Comparison of ENCODE assay signal across 8 mouse cellular contexts in genomic region chr4:141664011-141664745, GRCm38 (mm10). TPM values are rescaled to one million over a fixed set of nuclear protein-coding genes. Genes with fewer than 3 reads are reported as not detected.
DNase-seq lines count a peak whose midpoint lies in the region; ATAC-seq lines count a peak whose summit lies in the region.

No protein-coding gene starts in this region.

- H3K27me3 ChIP-seq in embryonic facial prominence, embryonic 11.5 days (ENCODE audit: control insufficient read depth, insufficient read depth, low read length): no peaks in the 10 kb centered on the region
- H3K27me3 ChIP-seq in liver, embryonic 12.5 days (replicated peaks): peaks cover 22% of the 10 kb centered on the region
- no peaks in the 10 kb centered on the region for H3K27me3 ChIP-seq in stomach, embryonic 14.5 days (ENCODE audit: control insufficient read depth, insufficient read depth, low read length)

- peaks cover 5% of the 10 kb centered on the region for H3K4me1 ChIP-seq in embryonic facial prominence, embryonic 11.5 days (ENCODE audit: control insufficient read depth, insufficient read depth, low read length)
- H3K4me1 ChIP-seq in liver, embryonic 12.5 days: peaks cover 27% of the 10 kb centered on the region
- H3K4me1 ChIP-seq in stomach, embryonic 14.5 days (ENCODE audit: control insufficient read depth, insufficient read depth, low read length): peaks cover 14% of the 10 kb centered on the region

- H3K27ac ChIP-seq in embryonic facial prominence, embryonic 11.5 days (replicated peaks; ENCODE audit: low read depth, low read length): peak overlapping the region; percentile 35; the same call in 1 of the 2 replicates
- peak overlapping the region; percentile 55 for H3K27ac ChIP-seq in liver, embryonic 12.5 days
- H3K27ac ChIP-seq in stomach, embryonic 14.5 days (ENCODE audit: low read length): peak overlapping the region; percentile 55

- DNase-seq in 3T3-L1 (ENCODE audit: low read depth, low spot score): peak; percentile 51
- DNase-seq in adrenal gland, postnatal 36 days: peak; percentile 89 to 92
- peak; percentile 72 for DNase-seq in embryonic facial prominence, embryonic 11.5 days (ENCODE audit: low spot score)
- DNase-seq in heart, adult 9 months (ENCODE audit: low spot score in 2 of 2): peak; percentile 76 to 78
- peak; percentile 71 for DNase-seq in kidney, adult 9 months
- DNase-seq in naive thymus-derived CD4-positive, alpha-beta T cell, adult 2 months (ENCODE audit: low read depth): peak; percentile 71

- no peaks in the 10 kb centered on the region for H3K9me3 ChIP-seq in embryonic facial prominence, embryonic 11.5 days (replicated peaks; ENCODE audit: control insufficient read depth, low read length)
- no peaks in the 10 kb centered on the region for H3K9me3 ChIP-seq in liver, embryonic 12.5 days (replicated peaks)
- H3K9me3 ChIP-seq in stomach, embryonic 14.5 days (ENCODE audit: control insufficient read depth, low read depth, low read length): no peaks in the 10 kb centered on the region

- peak overlapping the region; percentile 97 for H3K9ac ChIP-seq in embryonic facial prominence, embryonic 11.5 days (replicated peaks; ENCODE audit: low read length)
- H3K9ac ChIP-seq in liver, embryonic 12.5 days: peak overlapping the region; percentile 89
- peak overlapping the region; percentile 95 for H3K9ac ChIP-seq in stomach, embryonic 14.5 days (replicated peaks; ENCODE audit: low read depth, low read length)

- no peaks in the 10 kb centered on the region for H3K36me3 ChIP-seq in embryonic facial prominence, embryonic 11.5 days (replicated peaks; ENCODE audit: control insufficient read depth, insufficient read depth, low read depth, low read length)
- peaks cover 23% of the 10 kb centered on the region for H3K36me3 ChIP-seq in liver, embryonic 12.5 days
- H3K36me3 ChIP-seq in stomach, embryonic 14.5 days (ENCODE audit: control insufficient read depth, insufficient read depth, low read length): peaks cover 13% of the 10 kb centered on the region

- H3K4me3 ChIP-seq in embryonic facial prominence, embryonic 11.5 days (ENCODE audit: low read depth, low read length): peak overlapping the region; percentile 82
- H3K4me3 ChIP-seq in liver, embryonic 12.5 days: peak overlapping the region; percentile 73
- peak overlapping the region; percentile 86 for H3K4me3 ChIP-seq in stomach, embryonic 14.5 days (ENCODE audit: low read depth, low read length)

- peak overlapping the region; percentile 87 for H3K4me2 ChIP-seq in embryonic facial prominence, embryonic 11.5 days (ENCODE audit: low read depth, low read length)
- peak overlapping the region; percentile 91 for H3K4me2 ChIP-seq in liver, embryonic 12.5 days
- H3K4me2 ChIP-seq in stomach, embryonic 14.5 days (replicated peaks; ENCODE audit: low read depth, low read length): peak overlapping the region; percentile 94

- peak; percentile 70 for ATAC-seq in embryonic facial prominence, embryonic 11.5 days (replicated peaks; ENCODE audit: insufficient number of reproducible peaks, low FRiP score, low TSS enrichment, low read depth)
- ATAC-seq in liver, embryonic 12.5 days: peak; percentile 88
- ATAC-seq in stomach, embryonic 14.5 days (ENCODE audit: insufficient number of reproducible peaks, insufficient read depth, low FRiP score, low read depth): peak; percentile 82; the same call in 1 of the 2 replicates

- 1% methylated on average over 52 of the region's 60 CpGs for whole genome bisulfite sequencing in embryonic facial prominence, embryonic 11.5 days
- 1% methylated on average over 43 of the region's 60 CpGs for WGBS in liver, embryonic 12.5 days (ENCODE audit: insufficient replicate concordance)
- 2% methylated on average over 55 of the region's 60 CpGs for WGBS in stomach, embryonic 14.5 days

RNA-seq across cellular contexts. Expression of gene Plekhm2, which starts 0.5 kb away (rescaled TPM):
- total RNA-seq in adrenal gland, postnatal 36 days (2021): 10 to 100 TPM; 46.0 to 65.8 TPM
- polyA plus RNA-seq in embryonic facial prominence, embryonic 11.5 days (2014; fragmentation: Nextera tagmentation; extraction: Ambion mirVana): 2.9 and 3.5 TPM in 2 replicates
- polyA plus RNA-seq in liver, embryonic 12.5 days (2016; fragmentation: Nextera tagmentation; extraction: Ambion mirVana): 1.9 and 2.4 TPM in 2 replicates
- 4.6 TPM in 2 replicates for polyA plus RNA-seq in stomach, embryonic 14.5 days (2014; fragmentation: Nextera tagmentation; extraction: Ambion mirVana)

RNA-seq across cellular contexts. Expression of gene Rsc1a1, which starts 21.2 kb away (rescaled TPM):
- 1 to 10 TPM in 1 of 2 experiments, not detected in 1; 2.4 TPM for total RNA-seq in adrenal gland, postnatal 36 days (2021)
- 3.2 TPM in 1 of 2 replicates, not detected in the other for polyA plus RNA-seq in embryonic facial prominence, embryonic 11.5 days (2014; fragmentation: Nextera tagmentation; extraction: Ambion mirVana)
- 0.74 TPM in 1 of 2 replicates, not detected in the other for polyA plus RNA-seq in liver, embryonic 12.5 days (2016; fragmentation: Nextera tagmentation; extraction: Ambion mirVana)
- polyA plus RNA-seq in stomach, embryonic 14.5 days (2014; fragmentation: Nextera tagmentation; extraction: Ambion mirVana): 0.51 TPM in 1 of 2 replicates, not detected in the other

RNA-seq across cellular contexts. Expression of gene Slc25a34, which starts 40.6 kb away (rescaled TPM):
- total RNA-seq in adrenal gland, postnatal 36 days (2021): 1 to 10 TPM; 3.0 to 7.0 TPM
- polyA plus RNA-seq in embryonic facial prominence, embryonic 11.5 days (2014; fragmentation: Nextera tagmentation; extraction: Ambion mirVana): not detected in 2 replicates
- polyA plus RNA-seq in liver, embryonic 12.5 days (2016; fragmentation: Nextera tagmentation; extraction: Ambion mirVana): not detected in 2 replicates
- polyA plus RNA-seq in stomach, embryonic 14.5 days (2014; fragmentation: Nextera tagmentation; extraction: Ambion mirVana): not detected in 2 replicates

RNA-seq across cellular contexts. Expression of gene Tmem82, which starts 45.7 kb away (rescaled TPM):
- total RNA-seq in adrenal gland, postnatal 36 days (2021): 1 to 10 TPM in 1 of 2 experiments, under 1 TPM in 1; 0.79 to 1.3 TPM
- polyA plus RNA-seq in embryonic facial prominence, embryonic 11.5 days (2014; fragmentation: Nextera tagmentation; extraction: Ambion mirVana): 0.17 and 0.42 TPM in 2 replicates
- 3.2 and 3.6 TPM in 2 replicates for polyA plus RNA-seq in liver, embryonic 12.5 days (2016; fragmentation: Nextera tagmentation; extraction: Ambion mirVana)
- 0.29 and 0.32 TPM in 2 replicates for polyA plus RNA-seq in stomach, embryonic 14.5 days (2014; fragmentation: Nextera tagmentation; extraction: Ambion mirVana)

RNA-seq across cellular contexts. Expression of gene Fblim1, which starts 58.3 kb away (rescaled TPM):
- total RNA-seq in adrenal gland, postnatal 36 days (2021): 10 to 100 TPM in 1 of 2 experiments, 1 to 10 TPM in 1; 9.5 to 12.9 TPM
- 59.3 and 61.3 TPM in 2 replicates for polyA plus RNA-seq in embryonic facial prominence, embryonic 11.5 days (2014; fragmentation: Nextera tagmentation; extraction: Ambion mirVana)
- 4.0 and 5.3 TPM in 2 replicates for polyA plus RNA-seq in liver, embryonic 12.5 days (2016; fragmentation: Nextera tagmentation; extraction: Ambion mirVana)
- 94.9 and 98.0 TPM in 2 replicates for polyA plus RNA-seq in stomach, embryonic 14.5 days (2014; fragmentation: Nextera tagmentation; extraction: Ambion mirVana)

Comparison
In these comparisons a context has a peak if more than half of its experiments do, and no peak if none do; other contexts are left out.
1. Peak in every context shown above with its lines: DNase-seq, ATAC-seq, H3K4me3 ChIP-seq and H3K27ac ChIP-seq.